Mouse (Mus musculus): ENCODE measurements around the gene Tpst2.

Gene Tpst2

DNA sequence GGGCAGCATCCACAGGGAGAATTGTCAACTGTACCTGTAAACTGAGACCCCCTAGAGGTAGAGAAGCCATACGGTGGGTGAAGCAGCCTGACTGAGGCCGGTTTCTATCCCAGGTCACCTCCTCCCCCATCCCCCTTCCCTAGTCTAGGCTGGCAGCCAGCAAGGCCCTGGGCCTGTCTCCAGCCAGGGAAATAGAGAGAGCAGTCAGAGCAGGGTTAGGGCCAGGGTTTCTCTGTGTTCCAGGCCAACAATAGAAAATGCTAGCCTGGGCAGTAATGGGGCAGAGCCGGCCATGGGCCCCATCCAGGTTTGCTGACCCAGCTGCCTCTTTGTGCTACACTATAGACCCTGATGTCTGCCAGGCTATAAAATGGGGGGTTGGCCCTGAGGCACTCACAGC is 21.1 kb upstream of the Tpst2 start, which contains the start of gene Crybb1:
Crybb1 (plus strand) TSS at position 390 of the 400 bp plus-strand sequence.
- no peak for DNase-seq (ENCODE audit: low read depth, low spot score)

- DNase-seq (ENCODE audit: low read depth, low spot score), result no peak
These were observed 20.0 kb upstream of the Tpst2 start for GRCm38 (mm10) chr5:112256457-112256856.

DNA sequence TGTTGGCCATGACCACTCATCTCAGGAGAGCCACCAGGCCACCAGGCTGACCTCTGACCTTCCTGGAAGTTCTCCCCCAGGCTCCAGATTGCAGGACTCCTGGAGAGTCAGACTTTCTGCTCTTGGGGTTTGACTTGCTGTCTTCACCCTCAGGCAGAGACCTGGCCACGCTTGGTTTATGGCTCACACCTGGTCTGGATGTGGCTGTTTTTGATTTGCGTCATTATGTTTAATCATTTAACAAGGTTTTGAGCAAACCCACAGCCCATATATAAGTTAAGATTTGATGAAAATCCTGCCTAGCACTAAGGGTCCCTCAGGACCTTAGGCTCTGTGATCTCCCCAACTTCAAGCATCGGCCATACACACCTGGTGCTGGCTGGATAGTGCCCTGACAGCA is 18.6 kb upstream of the Tpst2 start:
- DNase-seq (ENCODE audit: low read depth, low spot score), result no peak

DNA sequence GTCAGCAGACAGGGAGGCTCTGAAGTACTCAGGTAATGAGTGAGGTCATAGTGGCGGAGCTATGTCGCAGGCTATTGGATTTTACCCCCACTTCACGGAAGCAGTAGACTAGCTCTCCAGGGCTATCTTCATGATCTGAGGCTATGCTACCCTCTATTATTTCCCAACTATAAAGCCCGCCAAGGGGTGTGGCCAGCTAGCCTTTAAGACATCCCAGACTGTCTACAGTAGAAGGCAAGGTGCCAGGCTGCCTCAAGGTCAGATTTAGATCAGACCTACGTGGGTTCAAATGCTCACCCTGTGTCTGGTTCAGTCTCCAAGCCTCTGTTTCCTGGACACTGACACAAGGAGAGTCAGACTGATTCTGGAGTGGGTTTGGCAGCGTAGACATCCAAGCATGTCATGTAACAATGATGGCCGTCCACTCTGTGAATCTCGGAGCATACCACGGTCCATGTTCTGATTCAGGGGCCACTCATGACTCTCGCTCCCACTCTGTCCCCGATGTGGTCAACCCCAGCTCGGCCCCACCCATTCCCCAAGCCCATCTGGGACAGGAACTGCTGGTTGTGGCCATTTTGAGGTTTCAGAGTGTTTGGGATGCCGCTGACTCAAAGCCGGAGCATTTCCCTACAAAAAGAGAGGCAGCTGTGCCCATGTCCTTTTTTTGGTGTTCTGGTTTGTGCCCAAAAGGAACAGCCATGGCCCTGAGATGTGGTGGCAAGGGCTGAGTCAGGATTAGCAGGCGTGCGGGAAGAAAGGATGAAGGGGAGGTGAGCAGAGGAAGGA is 16.4 kb upstream of the Tpst2 start:
- DNase-seq (ENCODE audit: low read depth, low spot score), result no peak

GRCm38 (mm10) chr5:112260818-112261217 is 15.7 kb upstream of the Tpst2 start:
- DNase-seq (ENCODE audit: low read depth, low spot score), result no peak

- DNase-seq (ENCODE audit: low read depth, low spot score), result no peak
These were observed 12.4 kb upstream of the Tpst2 start for GRCm38 (mm10) chr5:112264099-112264498.

DNA sequence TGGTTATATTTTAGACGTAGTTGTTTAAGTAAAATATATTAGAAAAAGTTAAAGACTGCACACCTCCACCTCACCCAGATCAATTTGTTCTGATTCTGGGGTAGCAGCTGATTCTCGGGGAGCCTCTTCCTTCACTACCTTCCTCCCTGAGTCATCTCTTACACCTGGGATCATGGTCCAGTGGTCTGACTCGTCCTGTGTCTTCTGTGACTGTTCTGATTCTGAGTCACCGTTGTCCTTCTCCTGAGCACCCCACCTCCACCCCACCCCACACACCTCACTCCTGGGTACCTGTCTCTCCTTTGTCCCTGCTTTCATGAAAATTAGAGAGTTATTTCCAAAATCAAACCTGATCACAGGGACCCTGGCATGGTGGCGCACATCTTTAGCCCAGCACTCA is 11.4 kb upstream of the Tpst2 start:
- DNase-seq (ENCODE audit: low read depth, low spot score), result no peak

- no peak for DNase-seq (ENCODE audit: low read depth, low spot score)
These were observed 11.0 kb upstream of the Tpst2 start for GRCm38 (mm10) chr5:112265515-112265914.

DNA sequence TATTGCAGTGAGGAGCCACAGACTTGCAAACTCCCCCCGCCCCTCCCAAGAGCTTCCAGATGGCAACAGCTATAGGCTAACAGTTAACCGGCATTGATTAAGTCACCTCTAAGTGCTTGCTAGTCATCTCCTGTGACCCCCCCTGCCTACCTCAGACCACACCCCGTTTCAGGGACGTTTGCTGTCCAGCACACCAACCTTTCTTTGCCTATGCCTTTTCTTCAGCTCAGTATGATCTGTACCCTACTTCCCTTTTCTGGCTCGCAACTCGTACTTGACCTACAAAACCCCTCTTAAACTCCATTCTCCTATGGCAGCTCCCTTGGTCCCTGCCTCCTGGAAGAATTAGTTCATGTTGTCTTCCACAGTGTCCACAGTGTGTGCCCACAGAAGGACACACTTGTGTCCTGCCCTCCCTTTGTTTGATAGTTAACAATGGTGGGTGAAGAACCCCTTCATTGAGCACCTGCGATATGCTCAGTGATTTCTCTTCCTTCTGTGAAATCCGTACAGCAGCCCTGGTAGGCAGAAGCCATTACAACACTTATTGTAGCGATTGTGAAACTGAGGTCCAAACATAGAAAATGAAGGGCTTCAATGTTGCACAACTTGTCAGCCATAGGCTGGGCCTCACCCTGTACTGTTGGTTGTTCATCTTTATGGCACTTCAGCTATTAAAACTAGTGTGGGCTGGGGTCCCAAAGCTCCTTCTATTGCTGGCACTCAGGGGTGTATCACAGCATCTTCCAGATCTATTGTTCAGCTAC is 10.3 kb upstream of the Tpst2 start:
- DNase-seq (ENCODE audit: low read depth, low spot score), result no peak

DNA sequence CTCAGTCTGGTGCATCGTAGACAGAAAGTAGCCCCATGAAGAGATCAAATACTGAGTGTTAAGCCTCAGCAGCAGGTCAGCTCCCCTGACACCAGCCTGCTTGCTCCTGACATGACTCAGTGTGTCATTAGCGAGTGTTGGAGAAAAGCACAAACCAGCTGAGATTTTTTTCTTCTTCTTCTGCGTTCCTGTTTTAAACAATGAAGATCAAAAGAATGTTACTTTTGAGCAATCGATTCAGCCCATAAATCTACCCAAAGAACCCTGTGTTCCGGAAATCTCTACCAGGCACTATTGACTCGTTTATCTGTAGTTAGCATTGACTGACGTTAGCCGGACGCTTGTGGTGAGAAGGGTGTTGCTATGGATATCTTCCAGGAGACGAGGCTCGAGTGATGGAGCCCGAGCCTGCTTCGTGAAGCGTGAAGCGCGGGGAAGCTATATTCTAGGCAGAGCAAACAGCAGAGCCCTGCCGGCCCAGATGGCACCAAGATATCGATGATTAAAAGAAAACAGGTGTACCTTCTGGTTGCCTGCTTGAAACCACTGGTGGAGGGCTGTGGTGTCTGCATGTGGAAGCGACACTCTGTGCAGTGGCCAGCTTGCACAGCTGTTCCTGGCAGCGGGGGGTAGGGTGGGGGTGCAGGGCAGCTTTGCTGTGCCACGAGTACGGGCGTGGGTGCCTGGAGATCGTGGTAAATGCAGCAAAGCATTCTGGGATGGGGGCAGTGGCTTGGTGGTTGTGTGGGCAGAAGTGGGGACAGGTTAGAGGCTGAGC is 5.5 kb upstream of the Tpst2 start:
- DNase-seq (ENCODE audit: low read depth, low spot score), result no peak

GRCm38 (mm10) chr5:112272934-112273333 is 3.6 kb upstream of the Tpst2 start:
- no peak for DNase-seq (ENCODE audit: low read depth, low spot score)

GRCm38 (mm10) chr5:112273746-112274463 is 2.6 kb upstream of the Tpst2 start:
- DNase-seq (ENCODE audit: low read depth, low spot score), result no peak

- DNase-seq (ENCODE audit: low read depth, low spot score), result no peak
These were observed 1.3 kb upstream of the Tpst2 start for GRCm38 (mm10) chr5:112275021-112275804.

GRCm38 (mm10) chr5:112276907-112277348 is 437 bp downstream of the Tpst2 start:
- DNase-seq (ENCODE audit: low read depth, low spot score), result no peak

DNA sequence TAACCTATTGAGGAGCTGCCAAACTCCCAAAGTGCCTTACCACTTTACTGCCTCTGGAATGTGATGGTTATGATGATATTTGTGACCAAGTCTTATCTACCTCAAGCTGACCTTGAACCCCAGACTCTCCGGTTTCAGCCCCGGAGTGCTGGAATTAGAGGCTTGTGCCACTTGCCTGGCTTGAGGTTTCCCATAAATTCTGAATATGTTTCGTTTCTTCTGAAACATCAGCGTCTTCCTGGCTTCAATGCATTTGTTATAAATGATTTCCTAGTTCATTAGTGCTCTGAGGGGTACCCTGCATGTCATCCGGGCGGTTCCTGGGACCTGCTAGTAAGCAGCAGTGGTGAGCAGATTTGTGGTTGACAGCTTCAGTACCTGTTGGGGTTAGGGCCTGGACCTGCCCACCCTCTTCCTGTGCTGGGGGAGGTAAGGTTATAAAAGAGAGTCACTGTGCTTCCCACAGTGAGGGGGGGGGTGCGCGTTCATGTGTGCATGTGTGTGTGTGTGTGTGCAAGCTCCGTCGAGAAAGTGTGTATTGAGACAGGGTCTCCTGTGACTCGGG is 1.5 kb downstream of the Tpst2 start:
- no peak for DNase-seq (ENCODE audit: low read depth, low spot score)

GRCm38 (mm10) chr5:112279181-112280021 is 2.9 kb downstream of the Tpst2 start:
- DNase-seq (ENCODE audit: low read depth, low spot score), result no peak

GRCm38 (mm10) chr5:112280151-112280550 is 3.7 kb downstream of the Tpst2 start:
- DNase-seq (ENCODE audit: low read depth, low spot score), result no peak

DNA sequence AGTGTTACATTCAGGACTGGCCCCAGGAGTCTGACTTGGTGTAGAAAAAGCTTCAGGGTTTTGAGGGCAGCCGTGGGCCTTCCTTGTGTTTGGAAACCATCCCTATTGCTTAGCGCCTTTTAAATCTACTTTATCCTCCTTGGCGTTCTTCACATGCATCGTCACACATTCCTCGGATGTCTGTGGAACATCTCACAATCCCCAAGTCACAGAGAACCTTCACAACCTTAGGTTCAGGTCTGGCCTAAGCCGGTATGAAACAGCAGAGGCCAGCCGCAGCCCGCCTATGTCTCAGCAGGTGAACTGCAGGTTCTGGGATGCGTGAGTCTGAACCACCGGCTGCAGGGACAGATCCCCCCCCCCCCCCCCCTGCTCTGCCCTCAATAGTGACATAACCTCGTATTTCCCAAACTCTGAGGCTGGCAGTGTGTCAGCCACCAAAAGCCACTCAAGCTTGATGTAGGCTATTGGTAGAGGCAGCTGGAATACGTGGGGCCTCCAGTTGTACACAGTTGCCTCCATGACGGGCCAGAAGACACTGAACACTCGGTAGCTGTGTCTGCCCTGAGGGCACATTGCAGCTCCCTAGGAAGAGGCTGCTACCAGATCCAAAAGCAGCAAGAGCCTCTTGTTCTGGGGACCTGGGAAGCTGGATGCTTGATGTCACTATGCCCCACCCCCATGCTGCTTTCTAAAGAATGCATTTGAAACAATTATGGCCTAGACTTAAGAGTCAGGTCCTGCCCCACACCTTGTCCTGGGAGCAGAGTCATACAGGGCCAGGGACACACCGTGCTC is 4.6 kb downstream of the Tpst2 start:
- DNase-seq (ENCODE audit: low read depth, low spot score), result no peak

DNA sequence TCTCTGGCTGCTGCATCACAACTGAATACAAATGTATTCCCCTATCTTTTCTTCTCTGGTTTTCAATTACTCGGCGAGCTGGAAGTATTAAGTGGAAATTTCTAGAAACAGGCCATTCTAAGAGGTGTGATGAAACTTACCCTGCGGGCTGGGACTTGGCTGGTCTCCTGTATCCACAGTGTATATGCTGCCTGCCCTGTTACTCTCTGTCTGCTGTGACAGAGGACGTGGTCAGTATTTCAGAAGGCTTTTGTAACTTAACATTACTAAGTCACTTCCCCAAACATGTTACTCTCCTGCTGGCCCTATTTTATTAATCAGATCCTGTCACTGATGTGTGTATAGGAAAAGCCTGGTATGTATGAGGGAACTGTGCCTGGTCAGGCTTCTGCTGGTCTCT is 5.2 kb downstream of the Tpst2 start:
- no peak for DNase-seq (ENCODE audit: low read depth, low spot score)
